Mouse (Mus musculus) neural tube, embryonic 14.5 days (tissue): Measurements from ENCODE around the gene Smg9. TPM values are rescaled to one million over a fixed set of nuclear protein-coding genes. Genes with fewer than 3 reads are reported as not detected.

ENCODE experiments used
- ATAC-seq: fragments of 200-750 bp; cut with Nextera tagmentation; 2 replicates; pipeline ENCODE4 v1.8.0; 2017; ENCODE audit warnings: low read depth, mild to moderate bottlenecking, moderate TSS enrichment, moderate library complexity
- H3K27ac ChIP-seq: fragments of 300-500 bp; sonication (generic); 2 replicates; pipeline ENCODE4 v1.5.1; 2014; ENCODE audit warnings: low read depth, mild to moderate bottlenecking, control low read depth, low read length, moderate library complexity, mixed read lengths
- H3K27me3 ChIP-seq: fragments of 300-500 bp; sonication (generic); 2 replicates; pipeline ENCODE4 v1.6.1; 2014; ENCODE audit warnings: low read length; ENCODE audit not compliant: control insufficient read depth, insufficient read depth
- H3K36me3 ChIP-seq: fragments of 300-500 bp; sonication (generic); 2 replicates; pipeline ENCODE4 v1.6.1; 2014; ENCODE audit warnings: low read length, mixed read lengths; ENCODE audit not compliant: control insufficient read depth, insufficient read depth
- H3K4me1 ChIP-seq: fragments of 300-500 bp; sonication (generic); 2 replicates; pipeline ENCODE4 v1.6.1; 2014; ENCODE audit warnings: low read length; ENCODE audit not compliant: control insufficient read depth, insufficient read depth
- H3K4me2 ChIP-seq: fragments of 300-500 bp; sonication (generic); 2 replicates; pipeline ENCODE4 v1.6.1; 2014; ENCODE audit warnings: mild to moderate bottlenecking, low read depth, low read length, control low read depth
- H3K4me3 ChIP-seq: fragments of 300-500 bp; sonication (generic); 2 replicates; pipeline ENCODE4 v1.5.1; 2014; ENCODE audit warnings: low read depth, low read length, control low read depth, mixed read lengths
- H3K9ac ChIP-seq: fragments of 300-500 bp; sonication (generic); replicated peaks from 2 replicates; pipeline ENCODE4 v1.6.1; 2014; ENCODE audit warnings: low read depth, mild to moderate bottlenecking, control low read depth, low read length, mixed read lengths
- H3K9me3 ChIP-seq: fragments of 300-500 bp; sonication (generic); 2 replicates; pipeline ENCODE4 v1.6.1; 2016; ENCODE audit warnings: low read length; ENCODE audit not compliant: control insufficient read depth
- WGBS: fragments of 180-500 bp; shearing (Covaris S2); extraction: QIAGEN DNeasy Blood & Tissue Kit; methylation state at CpG from one replicate; pipeline ENCODE4 v1.1.7; 2014; 5-methylcytosine and 5-hydroxymethylcytosine counted together
- polyA plus RNA-seq: library from polyadenylated mRNA; unstranded; fragments of >200 nt; fragmentation: Nextera tagmentation; extraction: Ambion mirVana; gene quantifications from 2 replicates; pipeline ENCODE4 v1.2.1, GENCODE M21; 2014

The Smg9 gene
- polyA plus RNA-seq, 1 experiment from 2014 or later, result 34.9 TPM

GRCm38 (mm10) chr7:24413630-24414029 lies 14.2 kb downstream of the Smg9 start:
- Histone ChIP-seq H3K9ac (no peak overlapping the region), H3K27me3 (no peaks in the 10 kb centered on the region), H3K4me3 (no peak overlapping the region), H3K4me2 (no peak overlapping the region), H3K9me3 (no peaks in the 10 kb centered on the region), H3K36me3 (peaks cover 13% of the 10 kb centered on the region), H3K27ac (no peak overlapping the region), H3K4me1 (no peaks in the 10 kb centered on the region)
- 92% methylated on average over 3 of the region's 3 CpGs for WGBS
- ATAC-seq, result no peak

- 0 out of 2 replicates have a peak, but pooled peaks cover 3% of the 10 kb centered on the region for H3K4me1 ChIP-seq
- no peaks in the 10 kb centered on the region for H3K27me3 ChIP-seq
- H3K4me3 ChIP-seq, result no peak overlapping the region
- 84% methylated on average over 7 of the region's 7 CpGs for WGBS
- peaks cover 13% of the 10 kb centered on the region for H3K36me3 ChIP-seq
- H3K9me3 ChIP-seq, result no peaks in the 10 kb centered on the region
- no peak overlapping the region for H3K9ac ChIP-seq
- no peak for ATAC-seq
- no peak overlapping the region for H3K27ac ChIP-seq
- no peak overlapping the region for H3K4me2 ChIP-seq
Measured at GRCm38 (mm10) chr7:24415261-24415660, 15.8 kb downstream of the Smg9 start.

GRCm38 (mm10) chr7:24419579-24419978 lies 20.2 kb downstream of the Smg9 start:
- Histone ChIP-seq H3K36me3 (peaks cover 19% of the 10 kb centered on the region), H3K4me3 (no peak overlapping the region), H3K9me3 (no peaks in the 10 kb centered on the region), H3K4me1 (0 out of 2 replicates have a peak, but pooled peaks cover 3% of the 10 kb centered on the region), H3K9ac (no peak overlapping the region), H3K27ac (no peak overlapping the region), H3K27me3 (no peaks in the 10 kb centered on the region), H3K4me2 (no peak overlapping the region)
- ATAC-seq, result no peak
- WGBS, result 31% methylated on average over 8 of the region's 8 CpGs

- no peak overlapping the region for H3K27ac ChIP-seq
- H3K4me2 ChIP-seq, result no peak overlapping the region
- no peak overlapping the region for H3K9ac ChIP-seq
- H3K27me3 ChIP-seq, result no peaks in the 10 kb centered on the region
- H3K9me3 ChIP-seq, result no peaks in the 10 kb centered on the region
- 0 out of 2 replicates have a peak, but pooled peaks cover 3% of the 10 kb centered on the region for H3K4me1 ChIP-seq
- 72% methylated on average over 7 of the region's 7 CpGs for WGBS
- H3K36me3 ChIP-seq, result peaks cover 7% of the 10 kb centered on the region; the same call in 1 of the 2 replicates
- no peak overlapping the region for H3K4me3 ChIP-seq
- no peak for ATAC-seq
Measured at GRCm38 (mm10) chr7:24421648-24422047, 22.2 kb downstream of the Smg9 start.

GRCm38 (mm10) chr7:24422251-24422650 lies 22.8 kb downstream of the Smg9 start:
- 0 out of 2 replicates have a peak, but pooled peaks cover 3% of the 10 kb centered on the region for H3K4me1 ChIP-seq
- H3K4me2 ChIP-seq, result no peak overlapping the region
- no peak overlapping the region for H3K27ac ChIP-seq
- H3K9ac ChIP-seq, result no peak overlapping the region
- no peak overlapping the region for H3K4me3 ChIP-seq
- H3K27me3 ChIP-seq, result no peaks in the 10 kb centered on the region
- 74% methylated on average over 8 of the region's 8 CpGs for WGBS
- no peaks in the 10 kb centered on the region for H3K9me3 ChIP-seq
- 0 out of 2 replicates have a peak, but pooled peaks cover 6% of the 10 kb centered on the region for H3K36me3 ChIP-seq
- ATAC-seq, result peak; percentile 15; the same call in 1 of the 2 replicates

- 0 out of 2 replicates have a peak, but pooled peaks cover 3% of the 10 kb centered on the region for H3K4me1 ChIP-seq
- H3K9me3 ChIP-seq, result no peaks in the 10 kb centered on the region
- WGBS, result 90% methylated on average over 15 of the region's 15 CpGs
- H3K4me2 ChIP-seq, result no peak overlapping the region
- H3K36me3 ChIP-seq, result 0 out of 2 replicates have a peak, but pooled peaks cover 6% of the 10 kb centered on the region
- no peak overlapping the region for H3K4me3 ChIP-seq
- no peaks in the 10 kb centered on the region for H3K27me3 ChIP-seq
- no peak overlapping the region for H3K9ac ChIP-seq
- ATAC-seq, result no peak
- no peak overlapping the region for H3K27ac ChIP-seq
Measured at GRCm38 (mm10) chr7:24423107-24423763, 23.8 kb downstream of the Smg9 start.

GRCm38 (mm10) chr7:24423956-24424732 lies 24.7 kb downstream of the Smg9 start:
- no peak overlapping the region for H3K27ac ChIP-seq
- H3K9me3 ChIP-seq, result no peaks in the 10 kb centered on the region
- H3K27me3 ChIP-seq, result no peaks in the 10 kb centered on the region
- no peak overlapping the region for H3K4me3 ChIP-seq
- H3K4me1 ChIP-seq, result 0 out of 2 replicates have a peak, but pooled peaks cover 3% of the 10 kb centered on the region
- no peak overlapping the region for H3K9ac ChIP-seq
- 86% methylated on average over 12 of the region's 12 CpGs for WGBS
- ATAC-seq, result no peak
- H3K36me3 ChIP-seq, result 0 out of 2 replicates have a peak, but pooled peaks cover 6% of the 10 kb centered on the region
- no peak overlapping the region for H3K4me2 ChIP-seq

GRCm38 (mm10) chr7:24425919-24426318 lies 26.5 kb downstream of the Smg9 start:
- Histone ChIP-seq H3K4me1 (no peaks in the 10 kb centered on the region), H3K9ac (no peak overlapping the region), H3K36me3 (0 out of 2 replicates have a peak, but pooled peaks cover 6% of the 10 kb centered on the region), H3K27ac (no peak overlapping the region), H3K9me3 (no peaks in the 10 kb centered on the region), H3K27me3 (no peaks in the 10 kb centered on the region), H3K4me2 (no peak overlapping the region), H3K4me3 (no peak overlapping the region)
- 90% methylated on average over 9 of the region's 9 CpGs for WGBS
- ATAC-seq, result no peak

- Histone ChIP-seq H3K27me3 (no peaks in the 10 kb centered on the region), H3K4me2 (no peak overlapping the region), H3K4me1 (no peaks in the 10 kb centered on the region), H3K9me3 (no peaks in the 10 kb centered on the region), H3K36me3 (0 out of 2 replicates have a peak, but pooled peaks cover 6% of the 10 kb centered on the region), H3K27ac (no peak overlapping the region), H3K4me3 (no peak overlapping the region), H3K9ac (no peak overlapping the region)
- 98% methylated on average over 8 of the region's 8 CpGs for WGBS
- no peak for ATAC-seq
Measured at GRCm38 (mm10) chr7:24427168-24427567, 27.7 kb downstream of the Smg9 start.
